Mouse (Mus musculus): ENCODE measurements around the gene Cfc1. TPM values are rescaled to one million over a fixed set of nuclear protein-coding genes. Genes with fewer than 3 reads are reported as not detected.

Cfc1 gene
- polyA plus RNA-seq, 1 experiment from 2014 or later: not detected

DNA sequence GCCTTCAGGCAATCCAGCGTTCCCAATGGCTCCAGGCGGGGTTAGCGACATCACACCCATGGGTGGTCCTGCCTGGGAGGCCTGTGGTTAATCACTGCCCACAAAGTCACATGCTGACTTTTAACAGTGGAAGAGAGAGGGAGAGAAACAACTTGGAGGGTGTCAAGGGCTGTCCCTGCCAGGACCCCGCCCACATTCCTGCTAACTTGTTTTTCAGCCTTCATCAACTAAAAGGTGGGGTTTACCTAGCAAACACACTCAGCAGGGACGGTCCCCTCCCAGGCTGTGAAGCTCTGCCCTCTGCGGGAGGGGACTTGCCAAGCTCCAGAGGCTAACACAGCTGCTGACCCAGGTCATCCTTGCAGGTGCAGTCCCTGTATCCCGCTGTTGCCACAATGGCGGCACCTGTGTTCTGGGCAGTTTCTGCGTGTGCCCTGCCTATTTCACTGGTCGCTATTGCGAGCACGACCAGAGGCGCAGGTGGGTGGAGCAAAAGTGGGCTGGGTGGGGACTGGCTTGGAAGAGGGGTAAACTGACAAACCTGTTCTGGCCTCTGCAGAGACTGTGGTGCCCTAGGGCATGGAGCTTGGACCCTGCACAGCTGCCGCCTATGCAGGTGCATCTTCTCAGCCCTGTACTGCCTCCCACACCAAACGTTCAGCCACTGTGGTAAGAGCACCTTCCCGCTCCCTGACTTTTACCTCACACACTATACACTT is 1.5 kb downstream of the Cfc1 start:
- Histone ChIP-seq H3K4me2 (ENCODE audit: low read depth, low read length) (no peak overlapping the region), H3K4me1 (ENCODE audit: insufficient read depth) (peaks cover 2% of the 10 kb centered on the region; the same call in 1 of the 2 replicates), H3K27ac (ENCODE audit: low read depth) (no peak overlapping the region), H3K9ac (replicated peaks) (no peak overlapping the region), H3K27me3 (ENCODE audit: insufficient read depth, low read length) (peaks cover 23% of the 10 kb centered on the region), H3K36me3 (replicated peaks; ENCODE audit: insufficient read depth, low read length) (no peaks in the 10 kb centered on the region), H3K4me3 (ENCODE audit: low read depth, low read length) (no peak overlapping the region), H3K9me3 (ENCODE audit: low read length) (no peaks in the 10 kb centered on the region)
- ATAC-seq (no peak), DNase-seq (no peak)
- WGBS (ENCODE audit: insufficient replicate concordance): 15% methylated on average over 16 of the region's 16 CpGs
- TF ChIP-seq CTCF (IDR thresholded peaks at IDR 0.05; ENCODE audit: low read depth) (no peak), EP300 (IDR thresholded peaks at IDR 0.05; ENCODE audit: low read depth) (no peak)

DNA sequence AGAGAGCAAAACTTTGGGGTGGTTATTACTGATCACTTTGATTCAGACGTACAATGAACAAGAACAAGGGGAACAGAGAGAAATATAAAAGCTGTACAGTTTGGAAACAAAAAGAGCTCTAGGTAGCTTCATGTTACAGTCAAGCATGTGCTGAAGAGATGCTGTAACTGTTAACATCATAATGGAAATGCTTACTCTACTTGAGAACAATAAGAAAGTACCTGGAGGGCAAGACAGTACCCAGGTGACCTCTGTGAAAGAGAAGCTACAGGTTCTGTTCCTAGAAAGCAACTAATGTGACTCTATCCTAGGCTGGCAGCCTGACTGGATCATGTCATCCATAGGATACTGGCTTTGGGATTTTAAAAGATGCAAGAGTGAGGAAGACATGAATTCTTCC is 11.6 kb downstream of the Cfc1 start:
- WGBS (ENCODE audit: insufficient replicate concordance): 76% methylated on average over 1 of the region's 1 CpGs
- Histone ChIP-seq H3K36me3 (replicated peaks; ENCODE audit: insufficient read depth, low read length) (no peaks in the 10 kb centered on the region), H3K27ac (ENCODE audit: low read depth) (no peak overlapping the region), H3K4me2 (ENCODE audit: low read depth, low read length) (no peak overlapping the region), H3K9me3 (ENCODE audit: low read length) (0 out of 2 replicates have a peak, but pooled peaks cover 5% of the 10 kb centered on the region), H3K27me3 (ENCODE audit: insufficient read depth, low read length) (no peaks in the 10 kb centered on the region), H3K9ac (replicated peaks) (no peak overlapping the region), H3K4me1 (ENCODE audit: insufficient read depth) (no peaks in the 10 kb centered on the region), H3K4me3 (ENCODE audit: low read depth, low read length) (no peak overlapping the region)
- no peak for ATAC-seq
- DNase-seq: no peak
- TF ChIP-seq CTCF (IDR thresholded peaks at IDR 0.05; ENCODE audit: low read depth): no peak
- no peak for TF ChIP-seq EP300 (IDR thresholded peaks at IDR 0.05; ENCODE audit: low read depth)

DNA sequence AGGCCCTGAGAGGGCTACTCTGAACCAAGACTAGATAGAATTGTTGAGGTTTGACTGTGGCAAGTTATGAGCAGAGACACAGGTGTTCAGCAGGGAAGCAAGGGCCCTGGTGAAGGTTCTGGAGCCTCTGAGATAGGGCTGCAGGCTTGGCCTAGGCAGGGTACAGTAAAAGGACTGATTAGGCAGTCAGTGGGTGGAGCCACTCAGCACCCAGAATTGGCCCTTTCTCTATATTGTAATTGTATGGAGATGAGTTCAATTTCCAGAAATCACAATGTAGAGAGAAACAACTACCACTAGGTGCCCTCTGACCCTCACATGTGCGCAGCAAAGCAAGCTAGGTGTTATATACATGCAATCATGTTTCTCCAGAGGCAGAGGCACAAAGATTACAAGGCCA is 18.2 kb downstream of the Cfc1 start:
- 82% methylated on average over 1 of the region's 1 CpGs for WGBS (ENCODE audit: insufficient replicate concordance)
- Histone ChIP-seq H3K9ac (replicated peaks) (no peak overlapping the region), H3K9me3 (ENCODE audit: low read length) (0 out of 2 replicates have a peak, but pooled peaks cover 2% of the 10 kb centered on the region), H3K4me3 (ENCODE audit: low read depth, low read length) (no peak overlapping the region), H3K36me3 (replicated peaks; ENCODE audit: insufficient read depth, low read length) (no peaks in the 10 kb centered on the region), H3K27me3 (ENCODE audit: insufficient read depth, low read length) (no peaks in the 10 kb centered on the region), H3K4me1 (ENCODE audit: insufficient read depth) (no peaks in the 10 kb centered on the region), H3K27ac (ENCODE audit: low read depth) (no peak overlapping the region), H3K4me2 (ENCODE audit: low read depth, low read length) (no peak overlapping the region)
- ATAC-seq: no peak
- TF ChIP-seq CTCF (IDR thresholded peaks at IDR 0.05; ENCODE audit: low read depth) (no peak), EP300 (IDR thresholded peaks at IDR 0.05; ENCODE audit: low read depth) (no peak)
- no peak for DNase-seq

DNA sequence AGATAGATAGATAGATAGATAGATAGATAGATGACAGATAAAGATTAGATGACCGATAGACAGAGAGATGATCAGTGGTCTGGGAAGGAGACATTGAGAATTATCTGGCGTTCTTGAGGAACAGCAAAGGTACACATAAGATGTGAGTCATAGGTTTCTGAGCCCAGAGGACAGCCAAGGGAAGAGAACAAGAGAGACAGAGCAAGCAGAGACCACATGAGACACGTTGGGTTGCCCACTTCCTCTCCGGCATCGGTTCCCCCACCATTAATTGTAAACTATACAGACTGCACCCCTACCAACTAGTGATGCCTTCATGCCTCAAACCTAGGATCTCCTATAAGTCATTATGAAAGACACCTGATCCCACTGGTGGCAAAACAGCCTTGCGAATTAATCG is 18.8 kb downstream of the Cfc1 start:
- no peak overlapping the region for H3K27ac ChIP-seq (ENCODE audit: low read depth)
- TF ChIP-seq CTCF (IDR thresholded peaks at IDR 0.05; ENCODE audit: low read depth) (no peak), EP300 (IDR thresholded peaks at IDR 0.05; ENCODE audit: low read depth) (no peak)
- no peaks in the 10 kb centered on the region for H3K36me3 ChIP-seq (replicated peaks; ENCODE audit: insufficient read depth, low read length)
- H3K4me1 ChIP-seq (ENCODE audit: insufficient read depth): no peaks in the 10 kb centered on the region
- DNase-seq: no peak
- no peak for ATAC-seq
- H3K27me3 ChIP-seq (ENCODE audit: insufficient read depth, low read length): no peaks in the 10 kb centered on the region
- H3K9ac ChIP-seq (replicated peaks): no peak overlapping the region
- 53% methylated on average over 7 of the region's 7 CpGs for WGBS (ENCODE audit: insufficient replicate concordance)
- H3K9me3 ChIP-seq (ENCODE audit: low read length): no peaks in the 10 kb centered on the region
- no peak overlapping the region for H3K4me3 ChIP-seq (ENCODE audit: low read depth, low read length)
- no peak overlapping the region for H3K4me2 ChIP-seq (ENCODE audit: low read depth, low read length)

DNA sequence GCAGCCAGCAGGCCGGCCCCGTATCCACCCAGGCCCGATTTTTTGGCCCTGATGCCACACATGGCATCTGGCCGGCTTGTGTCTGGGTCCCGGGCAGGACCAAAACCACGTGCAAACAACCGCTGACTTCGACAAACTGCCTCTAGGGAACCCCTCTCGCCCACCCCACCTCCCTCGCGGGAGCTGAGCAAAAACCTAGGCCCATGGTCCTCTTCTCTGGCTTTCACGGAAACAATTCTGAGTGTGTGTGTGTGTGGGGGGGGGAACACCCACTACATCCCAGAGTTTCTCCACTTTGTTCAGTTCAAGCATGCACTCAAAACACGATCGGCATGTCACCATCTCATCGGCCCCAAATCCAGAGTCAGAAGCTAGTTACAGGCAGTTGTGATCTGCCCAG is 25.4 kb downstream of the Cfc1 start, which contains the start of gene Prss40:
Gene Prss40 (minus strand): TSS at position 101 of the 400 bp plus-strand sequence.
- no peak for ATAC-seq

DNA sequence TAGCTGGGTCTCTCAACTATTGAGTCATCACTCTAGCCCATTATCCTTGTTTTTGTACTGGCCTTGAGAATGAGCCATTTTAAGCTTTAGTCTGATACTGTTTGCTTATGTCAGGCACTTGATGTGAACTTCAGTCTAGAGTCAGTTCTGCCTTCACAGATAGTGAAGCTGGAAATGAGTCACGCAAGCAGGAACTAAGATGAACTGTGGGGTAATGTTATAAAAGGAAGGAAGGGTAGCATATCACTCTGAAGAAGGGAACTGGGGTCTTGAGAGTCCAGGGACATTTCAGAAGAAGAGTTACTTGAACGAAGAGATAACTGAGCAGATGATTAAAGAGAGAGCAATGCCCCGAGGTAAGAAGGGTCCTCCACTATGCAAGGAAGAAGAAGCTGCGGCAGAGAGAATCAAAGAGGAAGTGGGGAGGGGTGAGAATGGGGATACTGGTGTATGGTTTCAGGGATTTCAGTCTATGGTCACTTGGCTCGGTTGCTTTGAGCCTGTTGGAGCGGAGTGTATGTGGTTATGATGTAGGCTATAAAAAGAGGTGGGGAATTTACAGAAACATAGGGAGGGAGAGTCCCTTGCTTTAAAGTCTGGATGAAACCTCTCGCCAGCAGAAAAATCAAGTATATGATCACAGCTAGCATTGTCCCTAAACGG is 29.1 kb downstream of the Cfc1 start:
- no peak overlapping the region for H3K4me2 ChIP-seq (ENCODE audit: low read depth, low read length)
- ATAC-seq: no peak
- TF ChIP-seq EP300 (IDR thresholded peaks at IDR 0.05; ENCODE audit: low read depth) (no peak), CTCF (IDR thresholded peaks at IDR 0.05; ENCODE audit: low read depth) (no peak)
- H3K9me3 ChIP-seq (ENCODE audit: low read length): no peaks in the 10 kb centered on the region
- H3K27me3 ChIP-seq (ENCODE audit: insufficient read depth, low read length): no peaks in the 10 kb centered on the region
- 54% methylated on average over 8 of the region's 8 CpGs for WGBS (ENCODE audit: insufficient replicate concordance)
- H3K4me3 ChIP-seq (ENCODE audit: low read depth, low read length): no peak overlapping the region
- H3K36me3 ChIP-seq (replicated peaks; ENCODE audit: insufficient read depth, low read length): no peaks in the 10 kb centered on the region
- no peak overlapping the region for H3K9ac ChIP-seq (replicated peaks)
- DNase-seq: no peak
- no peaks in the 10 kb centered on the region for H3K4me1 ChIP-seq (ENCODE audit: insufficient read depth)
- H3K27ac ChIP-seq (ENCODE audit: low read depth): no peak overlapping the region

More for the DNA sequence above, 25.4 kb downstream of the Cfc1 start, which contains the start of gene Prss40:
- Histone ChIP-seq H3K4me3 (ENCODE audit: low read depth, low read length) (no peak within 1 kb of the TSS), H3K36me3 (replicated peaks; ENCODE audit: insufficient read depth, low read length) (no peaks in the 10 kb centered on the region), H3K27me3 (ENCODE audit: insufficient read depth, low read length) (no peaks in the 10 kb centered on the region), H3K4me1 (ENCODE audit: insufficient read depth) (no peaks in the 10 kb centered on the region), H3K27ac (ENCODE audit: low read depth) (no peak within 1 kb of the TSS), H3K9ac (replicated peaks) (no peak within 1 kb of the TSS), H3K4me2 (ENCODE audit: low read depth, low read length) (no peak within 1 kb of the TSS), H3K9me3 (ENCODE audit: low read length) (no peaks in the 10 kb centered on the region)
- WGBS (ENCODE audit: insufficient replicate concordance): 78% methylated on average over 15 of the region's 15 CpGs
- DNase-seq: no peak
- TF ChIP-seq CTCF (IDR thresholded peaks at IDR 0.05; ENCODE audit: low read depth) (no peak), EP300 (IDR thresholded peaks at IDR 0.05; ENCODE audit: low read depth) (no peak)

All from liver, postnatal 0 days (tissue).